Mouse (Mus musculus): ENCODE measurements around the gene Phf21a.

GRCm38 (mm10) chr2:92379783-92380494 is 287.0 kb downstream of the Phf21a start:
- TF ChIP-seq CTCF (IDR thresholded peaks at IDR 0.05; ENCODE audit: low read depth) (no peak), EP300 (optimal IDR thresholded peaks at IDR 0.05) (no peak)

Data from stomach, postnatal 0 days (tissue).